Mouse (Mus musculus) ES-E14 (cell line): Measurements from ENCODE around the gene Cbr2.

Experiments
- CHD2 ChIP-seq: IDR thresholded peaks from 2 replicates; pipeline ENCODE4 v1.6.1; 2014; ENCODE audit warnings: mild to moderate bottlenecking, low read depth, low read length, inconsistent platforms
- HCFC1 ChIP-seq: IDR thresholded peaks from 2 replicates; pipeline ENCODE4 v1.6.1; 2012; ENCODE audit warnings: low read length, inconsistent platforms, borderline replicate concordance; ENCODE audit not compliant: insufficient read depth
- MAFK ChIP-seq: IDR thresholded peaks from 2 replicates; pipeline ENCODE4 v1.6.1; 2014; ENCODE audit warnings: mild to moderate bottlenecking, low read depth, low read length, inconsistent platforms; ENCODE audit not compliant: insufficient read depth
- ZC3H11A ChIP-seq: IDR thresholded peaks from 2 replicates; pipeline ENCODE4 v1.6.1; 2012; ENCODE audit warnings: low read depth, mild to moderate bottlenecking, inconsistent platforms, low read length, borderline replicate concordance
- ZNF384 ChIP-seq: IDR thresholded peaks from 2 replicates; pipeline ENCODE4 v1.6.1; 2012; ENCODE audit warnings: low read depth, low read length, inconsistent platforms

DNA sequence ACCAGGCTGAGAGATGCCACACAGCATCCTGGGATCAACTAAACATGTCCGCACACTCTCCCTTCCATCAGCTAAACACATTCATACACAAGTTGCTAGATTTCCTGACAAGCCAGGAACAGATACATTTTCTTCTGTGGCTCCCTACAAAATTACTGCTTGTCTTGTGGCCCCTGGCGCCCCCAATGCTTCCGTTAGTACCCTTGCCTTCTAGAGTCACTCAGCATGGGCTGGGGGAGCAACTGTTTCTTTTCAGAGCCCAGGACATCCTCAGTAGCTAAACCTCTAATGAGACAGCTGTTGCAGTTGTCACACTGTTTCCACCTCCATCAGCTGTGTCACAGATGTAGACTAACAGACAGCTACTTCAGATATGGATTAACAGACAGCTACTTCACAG lies 40.8 kb upstream of the Cbr2 start:
- TF ChIP-seq ZNF384: no peak
- TF ChIP-seq CHD2: no peak
- no peak for TF ChIP-seq HCFC1
- TF ChIP-seq MAFK: no peak
- no peak for TF ChIP-seq ZC3H11A
